Mouse (Mus musculus): ENCODE measurements at regions not wholly inside any gene's neighbourhood (a gene's known extent, or its start where the extent isn't known, plus 50 kb on each side); places are given as distances from the start of the nearest gene placed in this dataset.

GRCm38 (mm10) chr7:58310096-58310495 is 345.9 kb upstream of the Atp10a start:
- no peak overlapping the region for H3K4me2 ChIP-seq (replicated peaks; ENCODE audit: low read depth)
- H3K9me3 ChIP-seq (ENCODE audit: control insufficient read depth, low read length) = no peaks in the 10 kb centered on the region
- H3K36me3 ChIP-seq (ENCODE audit: control insufficient read depth, insufficient read depth, low read length) = no peaks in the 10 kb centered on the region
- H3K27ac ChIP-seq (replicated peaks) = no peak overlapping the region
- DNase-seq (ENCODE audit: low spot score) = no peak
- TF ChIP-seq EP300 (optimal IDR thresholded peaks at IDR 0.05) (no peak), CTCF (IDR thresholded peaks at IDR 0.05; ENCODE audit: low read depth) (no peak)
- ATAC-seq (ENCODE audit: low FRiP score, low TSS enrichment) = no peak
- WGBS = 59% methylated on average over 2 of the region's 2 CpGs
- H3K27me3 ChIP-seq (ENCODE audit: control insufficient read depth, insufficient read depth, low read length) = no peaks in the 10 kb centered on the region
- no peaks in the 10 kb centered on the region for H3K4me1 ChIP-seq (replicated peaks; ENCODE audit: control insufficient read depth, insufficient read depth)
- H3K4me3 ChIP-seq (ENCODE audit: low read depth, low read length) = no peak overlapping the region
- no peak overlapping the region for H3K9ac ChIP-seq (ENCODE audit: low read length)

GRCm38 (mm10) chr7:58322381-58322780 is 333.6 kb upstream of the Atp10a start:
- no peaks in the 10 kb centered on the region for H3K27me3 ChIP-seq (ENCODE audit: control insufficient read depth, insufficient read depth, low read length)
- no peak overlapping the region for H3K27ac ChIP-seq (replicated peaks)
- H3K4me1 ChIP-seq (replicated peaks; ENCODE audit: control insufficient read depth, insufficient read depth) = no peaks in the 10 kb centered on the region
- no peak overlapping the region for H3K4me3 ChIP-seq (ENCODE audit: low read depth, low read length)
- no peak overlapping the region for H3K9ac ChIP-seq (ENCODE audit: low read length)
- no peaks in the 10 kb centered on the region for H3K9me3 ChIP-seq (ENCODE audit: control insufficient read depth, low read length)
- H3K4me2 ChIP-seq (replicated peaks; ENCODE audit: low read depth) = no peak overlapping the region
- DNase-seq (ENCODE audit: low spot score) (no peak), ATAC-seq (ENCODE audit: low FRiP score, low TSS enrichment) (no peak)
- no peaks in the 10 kb centered on the region for H3K36me3 ChIP-seq (ENCODE audit: control insufficient read depth, insufficient read depth, low read length)
- TF ChIP-seq CTCF (IDR thresholded peaks at IDR 0.05; ENCODE audit: low read depth) (no peak), EP300 (optimal IDR thresholded peaks at IDR 0.05) (no peak)
- WGBS = 56% methylated on average over 1 of the region's 1 CpGs

- TF ChIP-seq EP300 (optimal IDR thresholded peaks at IDR 0.05) (no peak), CTCF (IDR thresholded peaks at IDR 0.05; ENCODE audit: low read depth) (no peak)
- Histone ChIP-seq H3K36me3 (ENCODE audit: control insufficient read depth, insufficient read depth, low read length) (no peaks in the 10 kb centered on the region), H3K27ac (replicated peaks) (no peak overlapping the region), H3K4me2 (replicated peaks; ENCODE audit: low read depth) (no peak overlapping the region), H3K4me1 (replicated peaks; ENCODE audit: control insufficient read depth, insufficient read depth) (no peaks in the 10 kb centered on the region), H3K9me3 (ENCODE audit: control insufficient read depth, low read length) (no peaks in the 10 kb centered on the region), H3K27me3 (ENCODE audit: control insufficient read depth, insufficient read depth, low read length) (no peaks in the 10 kb centered on the region), H3K4me3 (ENCODE audit: low read depth, low read length) (no peak overlapping the region), H3K9ac (ENCODE audit: low read length) (no peak overlapping the region)
- DNase-seq (ENCODE audit: low spot score) (no peak), ATAC-seq (ENCODE audit: low FRiP score, low TSS enrichment) (no peak)
- 59% methylated on average over 1 of the region's 1 CpGs for WGBS
Measured at GRCm38 (mm10) chr7:58367384-58367783, 288.6 kb upstream of the Atp10a start.

GRCm38 (mm10) chr7:58383401-58383800 is 272.6 kb upstream of the Atp10a start:
- Histone ChIP-seq H3K27ac (replicated peaks) (no peak overlapping the region), H3K27me3 (ENCODE audit: control insufficient read depth, insufficient read depth, low read length) (no peaks in the 10 kb centered on the region), H3K4me2 (replicated peaks; ENCODE audit: low read depth) (no peak overlapping the region), H3K9ac (ENCODE audit: low read length) (no peak overlapping the region), H3K4me1 (replicated peaks; ENCODE audit: control insufficient read depth, insufficient read depth) (no peaks in the 10 kb centered on the region), H3K36me3 (ENCODE audit: control insufficient read depth, insufficient read depth, low read length) (no peaks in the 10 kb centered on the region), H3K4me3 (ENCODE audit: low read depth, low read length) (no peak overlapping the region), H3K9me3 (ENCODE audit: control insufficient read depth, low read length) (no peaks in the 10 kb centered on the region)
- ATAC-seq (ENCODE audit: low FRiP score, low TSS enrichment) (no peak), DNase-seq (ENCODE audit: low spot score) (no peak)
- WGBS = 23% methylated on average over 1 of the region's 1 CpGs
- TF ChIP-seq EP300 (optimal IDR thresholded peaks at IDR 0.05) (no peak), CTCF (IDR thresholded peaks at IDR 0.05; ENCODE audit: low read depth) (no peak)

- WGBS = 32% methylated on average over 1 of the region's 1 CpGs
- H3K9ac ChIP-seq (ENCODE audit: low read length) = no peak overlapping the region
- ATAC-seq (ENCODE audit: low FRiP score, low TSS enrichment) (no peak), DNase-seq (ENCODE audit: low spot score) (no peak)
- no peak overlapping the region for H3K4me3 ChIP-seq (ENCODE audit: low read depth, low read length)
- no peaks in the 10 kb centered on the region for H3K4me1 ChIP-seq (replicated peaks; ENCODE audit: control insufficient read depth, insufficient read depth)
- no peak for TF ChIP-seq EP300 (optimal IDR thresholded peaks at IDR 0.05)
- TF ChIP-seq CTCF (IDR thresholded peaks at IDR 0.05; ENCODE audit: low read depth) = no peak
- no peak overlapping the region for H3K27ac ChIP-seq (replicated peaks)
- H3K9me3 ChIP-seq (ENCODE audit: control insufficient read depth, low read length) = no peaks in the 10 kb centered on the region
- no peak overlapping the region for H3K4me2 ChIP-seq (replicated peaks; ENCODE audit: low read depth)
- H3K36me3 ChIP-seq (ENCODE audit: control insufficient read depth, insufficient read depth, low read length) = no peaks in the 10 kb centered on the region
- no peaks in the 10 kb centered on the region for H3K27me3 ChIP-seq (ENCODE audit: control insufficient read depth, insufficient read depth, low read length)
Measured at GRCm38 (mm10) chr7:58388326-58388725, 267.6 kb upstream of the Atp10a start.

- Histone ChIP-seq H3K36me3 (ENCODE audit: control insufficient read depth, insufficient read depth, low read length) (no peaks in the 10 kb centered on the region), H3K27ac (replicated peaks) (no peak overlapping the region), H3K4me1 (replicated peaks; ENCODE audit: control insufficient read depth, insufficient read depth) (no peaks in the 10 kb centered on the region), H3K4me2 (replicated peaks; ENCODE audit: low read depth) (no peak overlapping the region), H3K9me3 (ENCODE audit: control insufficient read depth, low read length) (no peaks in the 10 kb centered on the region), H3K4me3 (ENCODE audit: low read depth, low read length) (no peak overlapping the region), H3K9ac (ENCODE audit: low read length) (no peak overlapping the region), H3K27me3 (ENCODE audit: control insufficient read depth, insufficient read depth, low read length) (no peaks in the 10 kb centered on the region)
- WGBS = 70% methylated on average over 4 of the region's 4 CpGs
- no peak for ATAC-seq (ENCODE audit: low FRiP score, low TSS enrichment)
- TF ChIP-seq EP300 (optimal IDR thresholded peaks at IDR 0.05) (no peak), CTCF (IDR thresholded peaks at IDR 0.05; ENCODE audit: low read depth) (no peak)
- DNase-seq (ENCODE audit: low spot score) = no peak
Measured at GRCm38 (mm10) chr7:58392391-58393115, 263.4 kb upstream of the Atp10a start.
